Mouse (Mus musculus) retina, adult 2 months (tissue): ENCODE results near the gene Arpc4.

ENCODE experiments used
- DNase-seq: peaks from one replicate; pipeline ENCODE4 v3.0.0-alpha.2; 2012; ENCODE audit warnings: low read depth, low spot score

The Arpc4 gene

GRCm38 (mm10) chr6:113364518-113365135 lies 13.3 kb upstream of the Arpc4 start:
- no peak for DNase-seq

GRCm38 (mm10) chr6:113366639-113367038 lies 11.3 kb upstream of the Arpc4 start:
- no peak for DNase-seq

GRCm38 (mm10) chr6:113367574-113367973 lies 10.3 kb upstream of the Arpc4 start:
- DNase-seq, result no peak

- no peak for DNase-seq
Observed at GRCm38 (mm10) chr6:113368124-113368523, 9.8 kb upstream of the Arpc4 start.

GRCm38 (mm10) chr6:113368577-113368976 lies 9.3 kb upstream of the Arpc4 start:
- DNase-seq, result no peak

GRCm38 (mm10) chr6:113370194-113370929 lies 7.6 kb upstream of the Arpc4 start:
- DNase-seq, result no peak

GRCm38 (mm10) chr6:113373491-113373890 lies 4.4 kb upstream of the Arpc4 start:
- DNase-seq, result no peak

GRCm38 (mm10) chr6:113377172-113377495 lies 781 bp upstream of the Arpc4 start:
- DNase-seq, result no peak

- DNase-seq, result no peak
Observed at GRCm38 (mm10) chr6:113379246-113379645, 1.3 kb downstream of the Arpc4 start.

GRCm38 (mm10) chr6:113380480-113380879 lies 2.6 kb downstream of the Arpc4 start:
- no peak for DNase-seq

- no peak for DNase-seq
Observed at GRCm38 (mm10) chr6:113384351-113384927, 6.5 kb downstream of the Arpc4 start.

GRCm38 (mm10) chr6:113385160-113385714 lies 7.3 kb downstream of the Arpc4 start:
- no peak for DNase-seq

- DNase-seq, result no peak
Observed at GRCm38 (mm10) chr6:113386025-113386424, 8.1 kb downstream of the Arpc4 start.

GRCm38 (mm10) chr6:113388960-113389359 lies 11.0 kb downstream of the Arpc4 start, which contains the start of gene Ttll3:
TSS of gene Ttll3 (plus strand) at chr6:113389260.
- no peak for DNase-seq

- DNase-seq, result no peak
Observed at GRCm38 (mm10) chr6:113390715-113391114, 12.8 kb downstream of the Arpc4 start.

GRCm38 (mm10) chr6:113392015-113392386 lies 14.1 kb downstream of the Arpc4 start:
- DNase-seq, result no peak

- peak; percentile 52 for DNase-seq
Observed at GRCm38 (mm10) chr6:113392387-113393071, 14.6 kb downstream of the Arpc4 start.

GRCm38 (mm10) chr6:113393951-113394350 lies 16.0 kb downstream of the Arpc4 start:
- DNase-seq, result no peak

- no peak for DNase-seq
Observed at GRCm38 (mm10) chr6:113394811-113395210, 16.9 kb downstream of the Arpc4 start.

- no peak for DNase-seq
Observed at GRCm38 (mm10) chr6:113395501-113395900, 17.6 kb downstream of the Arpc4 start.

- DNase-seq, result no peak
Observed at GRCm38 (mm10) chr6:113396270-113397030, 18.5 kb downstream of the Arpc4 start.
